Mouse (Mus musculus): ENCODE results near the gene Uhrf1bp1l.

GRCm38 (mm10) chr10:89748619-89749018, 3.8 kb downstream of the Uhrf1bp1l start:
- no peak for TF ChIP-seq CTCF (IDR thresholded peaks at IDR 0.05; ENCODE audit: extremely low read depth, insufficient read depth, insufficient read length, insufficient replicate concordance)
- TF ChIP-seq POLR2A (IDR thresholded peaks at IDR 0.05; ENCODE audit: low read depth, low read length), result no peak
